Mouse (Mus musculus): ENCODE data around the gene Retreg1.

GRCm38 (mm10) chr15:25975810-25976209 is 132.8 kb downstream of the Retreg1 start:
- TF ChIP-seq EP300 (IDR thresholded peaks at IDR 0.05; ENCODE audit: low read depth) (no peak), CTCF (IDR thresholded peaks at IDR 0.05; ENCODE audit: low read depth) (no peak)

Measured in liver, embryonic 14.5 days (tissue).